Mouse (Mus musculus): ENCODE measurements at regions not wholly inside any gene's neighbourhood (a gene's known extent, or its start where the extent isn't known, plus 50 kb on each side); places are given as distances from the start of the nearest gene placed in this dataset.

DNA sequence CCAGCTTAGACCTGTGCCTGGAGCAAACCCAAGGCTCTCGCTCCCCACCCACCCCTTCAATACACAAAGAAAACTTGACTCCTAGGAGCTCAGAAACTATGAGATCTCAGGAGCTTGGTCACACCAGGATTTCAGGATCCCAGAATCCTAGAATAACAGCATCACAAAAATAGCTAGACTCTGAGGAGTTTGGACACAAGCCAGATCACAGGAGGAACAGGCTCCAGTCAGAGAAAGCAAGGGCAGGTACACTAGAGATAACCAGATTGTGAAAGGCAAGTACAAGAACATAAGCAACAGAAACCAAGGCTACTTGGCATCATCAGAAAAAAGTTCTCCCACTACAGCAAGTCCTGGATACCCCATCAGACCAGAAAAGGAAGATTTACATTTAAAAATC lies 221.5 kb downstream of the Epha7 start:
- DNase-seq: no peak

DNA sequence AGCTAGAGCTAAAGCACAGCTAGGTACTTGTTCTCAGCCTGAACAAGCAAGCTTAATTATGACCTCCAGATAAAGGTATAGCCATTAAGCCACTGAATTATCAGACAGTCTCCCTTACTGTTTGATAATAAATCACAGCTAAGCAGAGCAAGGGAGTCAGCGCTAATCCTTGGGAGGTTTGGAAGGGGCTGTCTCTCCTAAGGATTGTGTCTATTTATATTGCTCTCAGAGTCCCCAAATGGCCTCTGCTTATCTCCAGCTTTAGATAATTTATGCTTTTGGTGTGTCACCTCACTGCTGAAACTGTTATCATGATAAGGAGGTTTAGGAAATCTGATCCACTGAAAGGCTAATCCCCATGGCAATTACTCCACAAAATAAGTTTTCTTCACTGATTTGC lies 227.1 kb downstream of the Epha7 start:
- DNase-seq: no peak

DNA sequence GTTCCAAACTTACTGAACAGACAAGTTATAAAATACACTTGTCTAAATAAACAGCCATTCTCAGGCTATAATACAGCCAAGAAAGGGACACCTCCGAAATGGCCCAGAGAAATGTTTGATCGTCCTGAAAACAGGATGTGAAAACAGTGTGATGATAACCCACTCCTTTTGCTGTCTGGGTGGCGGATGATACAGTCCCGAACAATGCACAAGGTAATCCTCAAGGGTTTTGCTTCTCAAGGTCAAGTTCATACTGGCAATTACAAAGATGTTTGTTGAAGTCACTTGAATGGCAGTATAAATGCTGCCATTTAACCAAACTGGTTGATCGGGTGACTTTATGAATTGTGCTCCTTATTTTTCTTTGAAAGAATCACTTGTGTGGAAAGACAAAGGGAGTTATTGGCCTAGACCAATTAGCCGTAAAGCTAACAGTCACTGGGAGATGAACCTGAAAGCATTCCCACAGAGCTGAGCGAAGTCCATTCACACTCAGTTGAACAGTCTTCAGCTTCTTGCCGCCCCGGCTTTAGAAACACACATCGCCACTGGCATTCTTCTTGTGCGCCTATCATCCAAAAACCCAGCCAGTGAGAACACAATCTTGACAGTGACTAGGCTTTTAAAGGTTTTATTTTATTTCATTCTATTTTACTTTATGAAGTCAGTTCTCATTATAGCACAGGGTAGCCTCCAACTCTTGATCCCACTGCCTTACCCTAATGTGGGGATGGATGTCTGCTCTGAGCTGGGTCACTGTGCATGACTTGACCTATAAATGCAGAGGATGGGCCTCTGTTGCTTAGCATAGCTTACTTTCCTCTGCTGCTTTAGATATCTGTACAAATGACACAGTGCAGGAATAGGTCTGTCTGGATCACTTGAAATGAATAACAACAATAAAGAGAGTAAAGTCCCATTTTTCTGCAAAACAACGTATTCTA lies 256.0 kb downstream of the Epha7 start:
- no peak for DNase-seq

DNA sequence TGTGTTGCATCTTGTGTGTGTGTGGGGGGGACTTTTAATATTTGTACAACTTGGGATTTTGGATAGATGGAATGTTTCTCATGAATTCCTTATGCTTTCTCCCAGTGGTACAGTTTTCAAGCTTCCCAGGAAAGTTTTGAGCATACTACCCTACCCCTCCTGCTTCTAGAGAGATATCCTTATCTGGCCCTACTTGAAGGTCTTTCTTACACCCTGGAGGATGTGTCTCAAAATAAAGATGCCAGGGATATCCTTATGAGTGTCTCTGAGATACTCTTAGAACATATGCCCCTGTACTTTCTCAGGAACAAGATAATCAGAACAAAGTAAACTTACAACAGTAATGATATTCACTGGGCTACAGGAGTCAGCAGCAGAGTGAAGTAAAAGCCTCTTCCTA lies 261.3 kb downstream of the Epha7 start:
- no peak for DNase-seq

DNA sequence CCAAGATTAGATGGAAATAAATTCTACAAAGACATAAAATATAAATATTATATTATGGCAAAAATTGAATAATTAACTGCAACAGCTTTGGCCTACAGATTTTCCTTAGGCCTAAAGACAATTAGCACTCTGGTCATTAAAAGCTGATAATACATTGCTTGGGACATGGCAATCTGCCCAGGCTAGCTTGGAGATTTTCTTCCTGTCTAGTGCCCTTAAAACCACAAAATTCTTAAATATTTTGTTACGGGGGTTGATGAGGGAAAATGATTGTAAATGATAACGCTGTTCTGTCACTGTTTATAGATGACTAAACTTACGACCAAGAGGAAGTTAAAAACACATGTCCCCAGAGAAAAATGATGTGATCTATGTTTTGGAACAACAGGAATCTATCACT lies 261.9 kb downstream of the Epha7 start:
- DNase-seq: no peak

DNA sequence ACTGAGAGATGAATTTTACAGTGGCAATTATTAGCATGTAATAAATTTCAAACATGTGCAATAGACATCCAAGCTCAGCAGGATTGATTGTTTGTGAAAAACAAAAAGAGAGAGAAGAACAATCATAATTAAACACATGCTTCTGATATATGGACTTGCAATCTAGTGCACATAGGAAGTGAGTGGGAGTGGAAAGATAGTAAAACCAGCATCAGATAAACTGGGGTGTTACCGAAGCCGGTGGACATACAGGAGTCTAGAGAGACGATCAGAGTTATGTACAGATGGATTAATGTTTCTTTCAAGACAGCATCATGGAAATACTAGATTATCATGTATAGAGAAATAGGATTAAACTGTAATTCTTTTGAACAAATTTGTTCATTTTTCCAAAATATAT lies 263.8 kb downstream of the Epha7 start:
- no peak for DNase-seq

DNA sequence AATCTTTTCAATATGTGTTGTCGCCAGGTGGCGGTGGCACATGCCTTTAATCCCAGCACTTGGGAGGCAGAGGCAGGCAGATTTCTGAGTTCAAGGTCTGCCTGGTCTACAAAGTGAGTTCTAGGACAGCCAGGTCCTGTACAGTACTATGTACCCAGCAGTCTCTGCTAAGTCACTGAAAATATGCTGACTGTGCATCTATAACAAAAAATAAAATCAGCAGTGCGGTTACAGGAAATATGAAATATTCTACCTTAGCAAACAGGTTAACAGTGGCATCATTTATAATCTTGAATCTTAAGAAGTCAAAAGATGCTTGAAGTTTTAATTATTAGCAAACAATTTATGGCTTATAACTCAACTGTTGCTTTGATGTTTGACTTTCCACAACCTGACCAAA lies 265.5 kb downstream of the Epha7 start:
- no peak for DNase-seq

DNA sequence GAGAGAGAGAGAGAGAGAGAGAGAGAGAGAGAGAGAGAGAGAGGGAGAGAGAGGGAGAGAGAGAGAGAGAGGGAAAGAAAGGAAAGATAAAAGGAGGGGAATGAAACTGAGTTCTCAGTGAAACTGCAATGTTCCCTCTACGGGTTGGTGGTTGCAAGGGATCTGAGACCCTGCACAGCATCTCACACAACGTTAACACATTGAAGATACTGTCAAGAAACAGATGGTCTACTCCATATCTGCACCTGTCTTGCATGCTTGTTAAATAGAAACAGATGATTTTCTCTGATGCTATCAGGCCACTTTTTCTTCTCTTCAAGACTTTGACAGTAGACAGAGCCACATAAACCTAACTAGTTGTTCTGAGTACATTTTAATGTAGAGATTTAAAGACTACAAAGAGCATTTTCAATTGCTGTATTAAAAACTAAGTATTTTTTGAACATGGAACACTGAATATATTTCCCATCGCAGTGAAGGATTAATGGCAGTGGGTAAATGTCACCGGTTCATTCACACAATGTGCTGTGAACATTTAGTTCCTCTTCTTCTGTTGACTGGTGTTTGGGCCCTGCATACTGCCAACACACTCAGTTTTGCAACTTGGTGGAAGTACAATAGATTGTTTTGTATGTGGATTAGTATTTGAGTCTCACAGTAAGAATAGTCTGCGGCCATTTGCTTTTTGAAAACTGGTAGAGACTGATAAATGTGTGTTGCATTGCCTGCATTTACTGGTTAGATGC lies 270.8 kb downstream of the Epha7 start:
- DNase-seq: no peak

DNA sequence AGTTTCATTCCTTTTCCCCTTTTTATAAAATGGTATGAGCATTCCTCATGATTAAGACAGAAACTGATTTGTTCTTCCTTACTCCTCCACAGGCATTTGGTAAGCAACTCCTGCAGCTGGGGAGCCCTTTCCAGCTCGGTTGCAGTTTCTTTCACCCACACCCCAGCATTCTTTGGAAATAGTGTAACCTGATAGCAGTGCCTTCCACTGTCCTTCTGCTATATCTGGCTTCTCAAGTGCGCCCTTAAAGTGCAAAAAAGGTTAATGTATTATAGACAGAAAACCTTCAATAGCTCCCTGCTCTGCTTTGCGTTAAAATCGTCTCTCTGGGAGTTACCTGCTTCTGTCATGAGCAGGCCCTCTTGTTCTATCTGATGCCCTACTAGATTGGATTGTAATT lies 278.0 kb downstream of the Epha7 start:
- no peak for DNase-seq

DNA sequence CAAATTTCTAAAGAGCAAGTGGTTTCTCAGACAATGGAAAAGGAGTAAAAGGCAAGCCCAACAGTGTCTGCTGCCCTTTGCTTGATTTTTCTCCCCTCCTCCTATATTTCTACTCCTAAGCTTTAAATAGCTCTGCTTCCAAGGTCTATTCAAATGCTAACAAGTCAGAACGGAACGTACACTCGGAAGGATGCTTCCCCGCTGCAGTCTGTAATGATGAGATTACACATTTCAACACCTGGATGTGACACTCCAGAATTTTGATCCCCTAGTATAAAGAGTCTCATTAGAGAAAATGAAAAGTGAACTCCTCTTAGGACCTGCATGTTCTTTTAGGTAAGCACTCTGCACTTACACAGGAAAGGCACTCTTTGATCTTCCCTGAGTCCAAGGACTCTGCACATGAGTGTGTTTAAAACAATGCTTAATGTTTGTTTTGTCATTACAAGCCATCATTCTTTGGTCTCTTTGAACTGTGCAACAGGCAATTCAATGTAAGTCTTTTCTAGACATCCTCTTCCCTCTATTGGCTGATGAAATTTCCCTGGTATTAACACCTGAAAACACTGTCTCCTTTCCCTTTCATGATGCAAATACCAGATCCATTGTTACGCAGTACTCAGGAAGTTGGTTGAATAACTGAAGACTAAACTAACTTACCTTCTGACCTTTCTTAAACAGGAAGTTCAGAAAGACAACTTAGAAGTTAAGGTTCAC lies 278.7 kb downstream of the Epha7 start:
- no peak for DNase-seq

DNA sequence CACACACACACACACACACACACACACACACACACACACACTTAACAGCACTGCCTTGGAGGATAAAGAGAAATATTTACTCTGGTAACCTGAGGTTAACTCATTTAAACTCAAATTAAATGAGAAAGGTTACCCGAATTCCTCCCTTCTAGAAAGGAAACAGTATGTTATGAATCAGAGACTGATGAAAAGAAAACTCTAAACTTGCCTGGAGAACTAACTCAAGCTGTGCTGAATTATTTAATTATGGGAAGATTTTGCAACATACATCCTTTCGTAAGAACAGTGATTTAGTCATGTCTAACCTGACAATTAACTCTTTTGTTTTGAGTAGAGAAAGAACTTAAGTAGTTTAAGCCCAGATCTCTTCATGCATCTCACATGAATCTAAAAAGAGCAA lies 289.4 kb downstream of the Epha7 start:
- no peak for DNase-seq

DNA sequence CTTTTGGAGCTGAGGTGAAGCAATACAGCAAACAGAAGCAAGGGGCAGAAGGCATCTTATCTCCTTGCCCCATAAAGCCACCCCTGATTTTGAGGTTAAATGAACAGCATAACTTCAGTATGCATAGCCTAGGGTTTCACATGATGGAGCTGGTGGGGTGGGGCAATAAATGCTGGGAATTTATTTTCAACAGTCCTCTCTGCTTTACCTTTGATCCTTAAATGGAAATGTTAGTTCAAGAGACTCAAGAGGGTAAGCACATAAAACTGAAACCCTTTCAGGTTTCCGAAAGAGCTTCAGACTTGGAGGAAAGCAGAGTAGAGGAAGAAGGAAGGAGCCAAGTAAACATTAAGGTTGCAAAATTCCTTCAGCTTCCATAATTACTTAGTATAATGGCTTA lies 290.5 kb downstream of the Epha7 start:
- no peak for DNase-seq

DNA sequence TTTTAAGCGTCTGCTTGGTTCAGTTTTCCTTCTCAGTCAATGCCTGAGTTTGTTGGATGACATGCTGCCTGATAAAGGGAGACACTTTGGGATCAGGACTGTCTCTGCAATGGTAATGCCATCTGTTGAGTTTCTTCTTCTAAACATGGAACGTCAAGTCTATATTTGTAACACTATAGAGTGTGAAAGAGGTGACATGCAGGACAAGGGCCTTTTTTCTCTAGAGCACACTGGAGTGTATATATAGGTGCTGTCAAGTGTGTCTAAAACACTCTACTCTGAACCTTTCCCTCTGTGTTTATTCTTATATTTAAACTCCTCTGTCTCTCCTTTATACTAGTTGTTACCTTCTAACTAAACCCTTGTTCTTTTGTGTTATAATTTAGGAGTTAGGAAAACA lies 299.6 kb downstream of the Epha7 start:
- DNase-seq: no peak

DNA sequence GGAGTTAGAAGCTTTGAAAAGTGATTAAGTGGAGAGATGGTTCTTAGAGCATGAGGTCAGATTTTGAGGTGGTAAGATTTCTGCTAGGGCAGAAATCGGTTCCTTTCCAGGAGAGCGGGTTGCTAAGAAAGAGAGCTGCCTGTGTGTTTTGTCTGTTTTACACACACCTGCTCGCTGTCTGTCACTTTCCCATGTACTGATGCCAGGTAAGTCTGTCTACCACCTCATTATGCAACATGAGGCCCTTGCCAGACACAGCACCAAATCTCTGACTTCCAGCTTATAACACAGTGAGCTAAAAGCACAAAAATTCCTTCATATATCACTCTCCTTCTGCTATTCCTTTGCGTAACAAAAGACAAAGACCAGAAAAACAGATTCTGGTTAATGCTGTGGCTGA lies 304.1 kb downstream of the Epha7 start:
- no peak for DNase-seq

DNA sequence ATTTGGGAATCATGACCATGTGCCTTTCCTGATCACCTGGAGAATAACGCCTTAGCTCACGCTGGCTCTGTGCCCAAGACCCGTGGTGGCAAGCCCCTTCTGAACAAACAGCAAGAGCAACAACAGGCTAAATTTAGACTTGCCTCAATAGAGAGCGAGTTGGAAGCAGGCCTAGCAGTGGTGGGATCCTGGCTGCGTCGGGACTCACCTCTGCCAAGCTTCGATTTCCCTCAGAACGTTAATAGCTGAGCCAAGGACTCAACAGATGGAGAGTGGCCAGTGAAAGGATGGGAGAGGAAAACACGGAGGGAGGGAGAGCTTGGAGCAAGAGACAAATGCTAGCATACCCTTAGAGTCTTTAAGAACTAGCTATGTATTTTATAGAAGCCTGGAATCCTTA lies 305.0 kb downstream of the Epha7 start:
- peak; percentile 17 to 55 for DNase-seq

DNA sequence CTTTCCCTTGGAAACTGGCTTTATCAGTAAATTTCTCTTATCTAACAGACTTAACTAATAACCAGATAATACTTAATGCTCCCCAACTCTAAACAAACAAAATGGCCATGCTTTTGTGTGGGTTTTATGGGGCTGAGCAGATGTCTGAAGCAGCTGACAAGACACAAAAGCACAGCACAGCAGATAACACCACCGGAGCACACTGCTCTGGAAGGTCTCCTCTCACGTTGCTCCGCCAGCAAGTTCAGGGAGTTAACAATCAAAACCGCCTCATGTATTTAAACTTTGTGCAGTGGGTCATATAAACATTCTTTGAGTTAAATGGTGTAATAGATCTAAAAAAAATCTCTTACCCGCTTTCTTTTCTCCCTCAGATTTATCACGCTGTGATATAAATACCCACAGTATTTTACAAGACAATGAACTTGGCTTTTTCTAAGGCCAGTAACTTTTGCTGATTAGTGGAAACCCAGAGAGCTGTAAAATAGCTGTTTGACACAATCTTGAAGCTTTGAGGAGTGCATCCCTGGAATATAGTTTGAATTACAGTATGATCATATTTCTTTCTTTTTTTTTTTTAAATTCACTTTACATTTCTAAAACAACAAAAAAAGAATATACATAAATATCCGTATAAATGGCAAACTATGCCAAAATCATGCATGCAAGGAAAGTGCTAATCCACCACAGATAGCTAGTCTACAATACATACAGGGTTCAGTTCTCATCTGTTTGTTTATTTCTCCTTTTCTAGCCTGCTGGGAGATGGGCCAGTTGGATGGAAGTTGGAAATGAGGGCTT lies 305.9 kb downstream of the Epha7 start:
- DNase-seq: no peak

DNA sequence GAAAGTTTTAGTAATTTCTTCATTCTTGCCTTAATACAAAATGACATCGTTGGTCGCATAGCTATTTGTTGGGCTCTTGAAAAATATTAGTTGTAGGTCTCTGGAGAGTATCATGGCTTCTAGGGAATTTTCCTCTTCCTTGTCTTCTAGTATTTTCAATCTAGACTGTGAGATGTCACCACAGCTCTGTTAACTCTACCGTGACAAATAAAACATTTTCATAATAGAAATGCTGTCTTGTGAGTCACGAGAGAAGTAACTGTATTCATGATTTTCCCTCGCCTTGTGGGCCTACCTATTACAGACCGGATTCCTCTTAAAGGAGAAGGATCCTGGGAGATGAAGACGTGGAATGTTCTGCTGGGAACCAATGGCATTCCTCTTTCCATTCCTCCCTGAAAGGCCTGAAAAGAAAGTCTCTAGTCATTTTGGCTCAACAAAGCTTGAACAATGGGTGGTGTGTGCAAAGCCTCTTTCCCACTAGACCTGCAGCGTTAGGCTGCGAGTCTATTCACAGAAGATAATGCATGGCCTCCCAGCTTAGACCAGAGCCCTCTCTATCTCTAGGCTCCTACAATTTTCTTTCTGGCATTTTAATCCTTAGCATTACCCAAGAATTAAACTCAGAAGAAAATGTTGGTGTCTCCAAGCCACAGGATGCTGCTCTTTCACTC lies 306.7 kb downstream of the Epha7 start:
- no peak for DNase-seq

DNA sequence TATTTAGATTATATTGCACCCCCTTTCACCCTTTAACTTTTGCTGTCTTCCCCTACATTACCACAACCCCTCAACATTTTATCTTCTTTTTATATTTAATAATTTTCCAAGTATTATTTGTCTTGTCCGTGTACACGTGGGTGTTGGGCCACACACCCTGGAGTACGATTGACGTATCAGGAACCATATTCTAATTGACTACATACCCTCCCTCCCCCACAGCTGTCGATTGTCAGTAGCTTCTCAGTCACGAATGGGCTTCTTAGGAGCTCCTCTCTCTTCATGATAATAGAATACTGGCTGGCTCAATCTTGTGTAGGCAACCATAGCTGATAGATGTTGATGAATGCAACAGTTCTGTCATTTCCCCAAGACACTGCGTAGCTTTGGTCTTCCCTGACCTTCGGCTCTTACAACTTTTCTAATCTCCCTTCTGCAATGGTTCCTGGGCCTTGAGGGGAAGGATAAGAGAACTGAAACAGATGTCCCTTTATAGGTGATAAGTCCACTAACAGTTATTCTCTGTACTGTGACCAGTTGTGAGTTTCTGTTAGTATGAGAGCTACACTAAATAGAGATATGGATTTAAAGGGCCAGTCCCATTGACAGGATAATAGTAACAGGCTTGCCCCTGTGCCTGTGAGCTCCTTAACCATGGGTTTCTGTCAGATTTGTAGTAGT lies 310.9 kb downstream of the Epha7 start:
- DNase-seq: no peak

DNA sequence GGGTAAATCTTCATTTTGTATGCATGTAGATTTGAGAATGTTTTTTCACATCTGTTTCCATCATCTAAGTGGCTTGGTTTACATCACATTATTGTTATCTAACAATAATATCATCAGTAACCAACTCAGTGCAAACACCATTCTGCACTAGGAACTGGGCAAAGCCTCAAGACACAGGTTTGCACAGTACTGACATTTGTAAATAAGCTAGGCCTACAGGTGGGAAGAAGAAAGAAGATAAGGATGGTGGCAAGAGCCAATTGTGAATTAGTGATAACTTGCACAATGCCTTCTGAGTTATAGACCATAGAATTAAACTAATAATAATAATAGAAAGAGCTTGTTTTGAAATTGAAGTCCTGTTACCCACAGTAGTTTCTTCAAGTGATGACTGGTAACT lies 317.6 kb downstream of the Epha7 start:
- no peak for DNase-seq

DNA sequence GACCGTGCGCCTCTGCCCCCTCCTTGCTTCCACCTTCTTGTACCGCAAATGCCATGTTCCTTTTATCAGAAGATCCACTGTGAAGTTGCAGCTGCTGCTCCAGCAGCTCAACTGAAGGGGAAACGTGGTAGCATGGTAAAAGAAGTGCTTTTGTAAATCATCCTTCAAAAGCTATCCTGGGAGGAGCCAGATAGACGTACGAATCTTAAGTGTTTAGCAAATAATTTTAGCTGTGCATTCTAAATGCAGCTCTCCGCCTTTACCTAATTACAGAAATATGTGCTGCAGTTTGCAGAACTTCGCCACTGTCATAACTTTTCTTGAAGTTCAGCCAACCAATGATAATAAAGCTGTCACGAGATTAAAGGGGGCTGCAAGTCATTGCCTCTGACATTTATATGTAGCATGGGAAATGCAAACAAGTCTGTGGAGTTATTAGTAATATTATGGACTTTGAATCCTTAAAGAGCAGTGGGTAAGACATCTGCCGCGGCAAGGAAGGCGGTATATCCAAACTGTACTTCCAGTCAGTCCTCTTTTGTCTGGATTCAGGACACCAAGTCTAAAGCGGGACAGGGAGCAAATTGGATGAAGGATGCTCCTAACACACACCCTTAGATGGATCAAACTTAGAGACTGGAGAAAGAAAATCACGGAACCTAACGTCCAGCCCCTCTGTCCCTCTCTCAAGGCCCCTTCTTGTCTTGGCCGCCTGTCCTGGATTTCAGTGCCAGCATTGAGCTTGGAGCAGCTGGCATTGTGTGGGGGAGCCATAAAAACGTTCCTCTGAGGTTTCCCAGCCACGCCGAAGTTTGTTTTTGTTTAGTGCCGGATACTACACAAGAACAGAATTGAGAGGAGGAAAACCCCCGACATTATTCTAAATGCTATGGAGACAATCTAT lies 320.7 kb downstream of the Epha7 start:
- no peak for DNase-seq

Measured in lung, postnatal 4 days (tissue).